Mouse (Mus musculus): Measurements from ENCODE around the gene Akap7. TPM values are rescaled to one million over a fixed set of nuclear protein-coding genes. Genes with fewer than 3 reads are reported as not detected.

Gene Akap7
- 278 TPM for polyA plus RNA-seq (2014; fragmentation: Illumina TruSeq; extraction: RNeasy Lipid Tissue Mini Kit (QIAGEN cat#74804); ENCODE audit: low read depth, low replicate concordance)

DNA sequence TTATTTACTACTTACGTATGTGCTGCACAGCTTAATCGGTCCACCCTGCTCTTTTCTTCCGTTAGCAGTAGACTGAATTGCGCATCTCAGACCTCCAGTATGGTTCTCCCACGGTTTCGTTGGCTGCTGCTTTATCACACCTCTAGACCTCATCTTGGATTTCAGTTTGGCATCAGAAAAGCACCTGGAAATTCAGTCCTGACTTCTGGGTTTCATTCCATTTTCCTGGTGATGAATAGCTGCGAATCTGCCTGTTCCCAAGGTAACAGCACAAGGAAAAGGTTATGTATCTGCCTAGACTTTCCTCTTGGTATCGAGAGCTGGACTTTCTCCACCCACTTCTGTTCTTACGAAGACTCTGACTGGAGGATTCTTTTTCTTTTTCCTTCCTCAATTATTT, at the start of gene Akap7:
Gene Akap7 (minus strand): TSS at position 101 of the 400 bp plus-strand sequence.

Other genes starting within 250 kb of the Akap7 start
- 69.9 TPM for gene Epb41l2, start 51.9 kb upstream of the Akap7 start, polyA plus RNA-seq (2014; fragmentation: Illumina TruSeq; extraction: RNeasy Lipid Tissue Mini Kit (QIAGEN cat#74804); ENCODE audit: low read depth, low replicate concordance)
- not detected for gene Smlr1, start 228.4 kb upstream of the Akap7 start, polyA plus RNA-seq (2014; fragmentation: Illumina TruSeq; extraction: RNeasy Lipid Tissue Mini Kit (QIAGEN cat#74804); ENCODE audit: low read depth, low replicate concordance)

Data from sigmoid colon, adult 10 weeks (tissue).